Mouse (Mus musculus): ENCODE data around the gene Gpn2. TPM values are rescaled to one million over a fixed set of nuclear protein-coding genes. Genes with fewer than 3 reads are reported as not detected.

The Gpn2 gene
- total and polyA plus RNA-seq, 2 experiments from 2014 or later: 8.6 to 8.9 TPM

DNA sequence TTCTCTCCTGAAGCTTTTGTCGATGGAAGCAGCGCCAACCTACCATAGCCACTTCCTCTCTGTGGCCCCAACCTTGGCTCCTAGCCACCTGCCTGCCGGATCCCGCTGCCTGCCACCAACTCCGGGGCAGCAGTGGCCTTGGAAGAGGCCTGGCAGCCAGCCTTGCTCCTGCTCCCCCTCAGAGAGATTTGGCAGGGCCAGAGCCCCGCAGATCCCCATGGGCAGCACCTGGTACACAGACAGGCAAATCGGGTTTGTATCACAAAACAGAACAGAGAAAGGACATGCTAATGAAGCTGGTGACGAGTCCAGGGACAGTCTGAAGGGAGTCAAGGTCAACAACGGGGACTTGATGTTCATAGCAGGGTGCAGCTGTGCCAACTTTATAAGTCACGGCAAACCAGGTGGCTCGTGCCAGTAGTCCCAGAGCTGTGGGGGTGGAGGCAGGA is 21.0 kb upstream of the Gpn2 start:
- H3K27ac ChIP-seq (ENCODE audit: low read depth): peak overlapping the region; percentile 88
- WGBS: 32% methylated on average over 11 of the region's 11 CpGs
- H3K27me3 ChIP-seq (ENCODE audit: control insufficient read depth, insufficient read depth, low read length): no peaks in the 10 kb centered on the region
- DNase-seq (ENCODE audit: low spot score) (peak; percentile 73), ATAC-seq (ENCODE audit: insufficient read depth, low read depth) (peak; percentile 88)
- H3K36me3 ChIP-seq (replicated peaks; ENCODE audit: control insufficient read depth, insufficient read depth, low read length): no peaks in the 10 kb centered on the region
- H3K4me3 ChIP-seq (ENCODE audit: low read depth, low read length): no peak overlapping the region
- H3K9ac ChIP-seq (replicated peaks; ENCODE audit: low read depth, low read length): no peak overlapping the region
- TF ChIP-seq EP300 (IDR thresholded peaks at IDR 0.05; ENCODE audit: low read depth) (peak; percentile 59), CTCF (IDR thresholded peaks at IDR 0.05; ENCODE audit: low read depth) (no peak)
- no peaks in the 10 kb centered on the region for H3K4me1 ChIP-seq (ENCODE audit: control insufficient read depth, insufficient read depth)
- no peak overlapping the region for H3K4me2 ChIP-seq (ENCODE audit: low read depth, low read length)
- H3K9me3 ChIP-seq (replicated peaks; ENCODE audit: control insufficient read depth, low read length): no peaks in the 10 kb centered on the region

DNA sequence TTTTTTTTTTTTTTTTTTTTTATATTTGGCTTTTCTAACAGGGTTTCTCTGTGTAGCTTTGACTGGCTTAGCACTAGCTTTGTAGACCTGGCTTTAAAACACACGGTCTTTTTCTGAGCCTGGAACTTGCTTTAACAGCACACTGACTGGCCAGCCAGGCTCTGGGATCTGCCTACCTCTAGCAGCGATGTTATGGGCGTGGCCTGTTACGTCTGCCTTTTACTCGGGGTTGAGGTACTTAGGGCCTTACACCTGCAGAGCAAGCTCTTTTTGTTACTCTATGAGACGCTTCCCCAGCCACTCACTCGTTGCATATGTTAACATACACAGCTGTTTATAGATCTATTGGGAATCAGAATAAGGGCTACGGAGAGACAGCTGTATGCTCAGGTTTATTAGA is 16.9 kb upstream of the Gpn2 start:
- DNase-seq (ENCODE audit: low spot score) (no peak), ATAC-seq (ENCODE audit: insufficient read depth, low read depth) (no peak)
- Histone ChIP-seq H3K4me1 (ENCODE audit: control insufficient read depth, insufficient read depth) (no peaks in the 10 kb centered on the region), H3K9me3 (replicated peaks; ENCODE audit: control insufficient read depth, low read length) (0 out of 2 replicates have a peak, but pooled peaks cover 3% of the 10 kb centered on the region), H3K27me3 (ENCODE audit: control insufficient read depth, insufficient read depth, low read length) (no peaks in the 10 kb centered on the region), H3K4me2 (ENCODE audit: low read depth, low read length) (no peak overlapping the region), H3K9ac (replicated peaks; ENCODE audit: low read depth, low read length) (no peak overlapping the region), H3K27ac (ENCODE audit: low read depth) (no peak overlapping the region), H3K36me3 (replicated peaks; ENCODE audit: control insufficient read depth, insufficient read depth, low read length) (no peaks in the 10 kb centered on the region), H3K4me3 (ENCODE audit: low read depth, low read length) (no peak overlapping the region)
- TF ChIP-seq CTCF (IDR thresholded peaks at IDR 0.05; ENCODE audit: low read depth): no peak
- WGBS: 33% methylated on average over 8 of the region's 8 CpGs

DNA sequence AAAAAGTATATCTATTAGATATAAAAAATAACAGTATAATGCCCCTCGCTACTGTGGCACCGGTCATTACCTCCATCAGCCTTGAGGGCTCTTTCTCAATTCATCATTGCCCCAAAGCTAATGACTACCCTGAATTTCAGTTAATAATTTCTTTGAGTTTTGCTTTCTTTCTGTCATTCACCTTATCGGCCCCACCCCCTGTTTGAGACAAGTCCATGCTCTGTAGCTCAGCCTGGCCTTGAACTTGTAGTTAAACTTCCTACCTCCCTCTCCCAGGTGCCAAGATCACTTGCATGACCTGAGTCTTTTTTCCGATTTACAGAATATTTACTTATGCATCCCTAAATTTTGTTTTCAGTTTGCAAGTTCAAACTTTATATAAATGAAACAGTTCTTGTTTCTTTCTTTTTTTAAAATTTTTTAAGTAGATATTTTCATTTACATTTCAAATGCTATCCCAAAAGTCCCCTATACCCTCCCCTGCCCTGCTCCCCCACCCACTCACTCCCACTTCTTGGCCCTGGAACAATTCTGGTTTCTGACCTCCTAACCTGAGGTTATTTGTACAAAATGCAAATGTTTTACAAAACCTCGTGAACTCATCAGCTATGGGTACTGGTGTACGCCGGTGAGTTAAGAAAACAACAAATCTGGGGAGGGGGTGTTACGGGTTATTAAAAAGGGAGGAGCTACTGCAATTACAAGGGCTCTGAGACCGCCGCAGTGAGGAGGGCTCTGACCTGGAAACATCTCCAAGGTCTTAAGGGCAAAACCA is 14.7 kb upstream of the Gpn2 start:
- H3K27me3 ChIP-seq (ENCODE audit: control insufficient read depth, insufficient read depth, low read length): no peaks in the 10 kb centered on the region
- H3K36me3 ChIP-seq (replicated peaks; ENCODE audit: control insufficient read depth, insufficient read depth, low read length): no peaks in the 10 kb centered on the region
- H3K4me1 ChIP-seq (ENCODE audit: control insufficient read depth, insufficient read depth): peaks cover 5% of the 10 kb centered on the region; the same call in 1 of the 2 replicates
- no peak overlapping the region for H3K27ac ChIP-seq (ENCODE audit: low read depth)
- no peak overlapping the region for H3K4me2 ChIP-seq (ENCODE audit: low read depth, low read length)
- ATAC-seq (ENCODE audit: insufficient read depth, low read depth) (no peak), DNase-seq (ENCODE audit: low spot score) (no peak)
- H3K4me3 ChIP-seq (ENCODE audit: low read depth, low read length): no peak overlapping the region
- WGBS: 78% methylated on average over 10 of the region's 10 CpGs
- 0 out of 2 replicates have a peak, but pooled peaks cover 3% of the 10 kb centered on the region for H3K9me3 ChIP-seq (replicated peaks; ENCODE audit: control insufficient read depth, low read length)
- H3K9ac ChIP-seq (replicated peaks; ENCODE audit: low read depth, low read length): no peak overlapping the region
- TF ChIP-seq EP300 (IDR thresholded peaks at IDR 0.05; ENCODE audit: low read depth) (no peak), CTCF (IDR thresholded peaks at IDR 0.05; ENCODE audit: low read depth) (no peak)

GRCm38 (mm10) chr4:133570066-133570466 is 14.1 kb upstream of the Gpn2 start:
- Histone ChIP-seq H3K27me3 (ENCODE audit: control insufficient read depth, insufficient read depth, low read length) (no peaks in the 10 kb centered on the region), H3K4me1 (ENCODE audit: control insufficient read depth, insufficient read depth) (peaks cover 5% of the 10 kb centered on the region; the same call in 1 of the 2 replicates), H3K4me2 (ENCODE audit: low read depth, low read length) (no peak overlapping the region), H3K36me3 (replicated peaks; ENCODE audit: control insufficient read depth, insufficient read depth, low read length) (no peaks in the 10 kb centered on the region), H3K9me3 (replicated peaks; ENCODE audit: control insufficient read depth, low read length) (0 out of 2 replicates have a peak, but pooled peaks cover 3% of the 10 kb centered on the region), H3K27ac (ENCODE audit: low read depth) (no peak overlapping the region), H3K9ac (replicated peaks; ENCODE audit: low read depth, low read length) (no peak overlapping the region), H3K4me3 (ENCODE audit: low read depth, low read length) (no peak overlapping the region)
- ATAC-seq (ENCODE audit: insufficient read depth, low read depth): no peak
- WGBS: 38% methylated on average over 10 of the region's 10 CpGs
- DNase-seq (ENCODE audit: low spot score): no peak
- TF ChIP-seq CTCF (IDR thresholded peaks at IDR 0.05; ENCODE audit: low read depth) (no peak), EP300 (IDR thresholded peaks at IDR 0.05; ENCODE audit: low read depth) (no peak)

DNA sequence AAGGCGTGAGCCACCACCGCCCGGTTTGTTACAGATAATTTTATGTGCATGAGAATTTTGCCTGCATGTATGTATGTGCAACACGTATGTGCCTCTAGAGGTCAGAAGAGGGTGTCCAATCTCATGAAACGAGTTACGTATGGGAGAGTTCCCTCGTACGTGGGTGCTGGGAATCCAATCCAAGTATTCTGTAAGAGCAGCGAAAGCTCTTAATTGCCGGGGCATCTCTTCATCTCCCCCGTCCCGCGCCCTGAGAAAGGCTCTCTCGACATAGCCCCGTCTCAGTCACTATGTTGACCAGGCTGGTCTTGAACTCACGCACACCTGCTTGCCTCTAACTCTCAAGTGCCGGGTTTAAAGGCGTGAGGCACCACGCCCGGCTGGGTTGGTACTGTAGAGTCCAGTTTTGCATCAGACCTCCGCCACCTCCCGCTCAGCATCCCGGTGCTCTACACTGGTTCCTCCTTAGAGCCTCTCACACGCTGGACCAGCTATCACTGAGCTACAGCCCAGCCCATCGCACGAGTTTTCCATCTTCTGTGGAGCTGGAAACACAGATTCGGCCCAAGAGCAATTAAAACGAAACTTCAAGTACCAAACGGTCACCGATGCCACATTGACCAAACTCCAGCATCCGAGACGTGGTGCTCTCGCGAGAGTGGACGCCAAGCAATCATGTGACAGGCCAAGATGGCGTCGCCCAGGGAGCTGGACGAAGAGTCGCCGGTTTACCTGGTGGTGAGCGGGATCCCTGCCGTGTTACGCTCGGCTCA is 9.9 kb upstream of the Gpn2 start, which contains the start of gene Gpatch3:
Gpatch3 (plus strand) TSS at position 676 of the 773 bp plus-strand sequence.
- Histone ChIP-seq H3K4me2 (ENCODE audit: low read depth, low read length) (peak within 1 kb of the TSS; percentile 97), H3K27me3 (ENCODE audit: control insufficient read depth, insufficient read depth, low read length) (no peaks in the 10 kb centered on the region), H3K27ac (ENCODE audit: low read depth) (peak within 1 kb of the TSS; percentile 63), H3K9ac (replicated peaks; ENCODE audit: low read depth, low read length) (peak within 1 kb of the TSS; percentile 85), H3K4me3 (ENCODE audit: low read depth, low read length) (peak within 1 kb of the TSS; percentile 77), H3K4me1 (ENCODE audit: control insufficient read depth, insufficient read depth) (peaks cover 11% of the 10 kb centered on the region; the same call in 1 of the 2 replicates), H3K36me3 (replicated peaks; ENCODE audit: control insufficient read depth, insufficient read depth, low read length) (peaks cover 15% of the 10 kb centered on the region), H3K9me3 (replicated peaks; ENCODE audit: control insufficient read depth, low read length) (0 out of 2 replicates have a peak, but pooled peaks cover 3% of the 10 kb centered on the region)
- DNase-seq (ENCODE audit: low spot score): peak; percentile 93
- TF ChIP-seq EP300 (IDR thresholded peaks at IDR 0.05; ENCODE audit: low read depth) (peak; percentile 94), CTCF (IDR thresholded peaks at IDR 0.05; ENCODE audit: low read depth) (no peak; the same call in 1 of the 2 replicates)
- peak; percentile 93 for ATAC-seq (ENCODE audit: insufficient read depth, low read depth)
- WGBS: 5% methylated on average over 44 of the region's 44 CpGs

Data from heart, postnatal 0 days (tissue).